Mouse (Mus musculus): ENCODE measurements around the gene G430095P16Rik.

Gene G430095P16Rik

DNA sequence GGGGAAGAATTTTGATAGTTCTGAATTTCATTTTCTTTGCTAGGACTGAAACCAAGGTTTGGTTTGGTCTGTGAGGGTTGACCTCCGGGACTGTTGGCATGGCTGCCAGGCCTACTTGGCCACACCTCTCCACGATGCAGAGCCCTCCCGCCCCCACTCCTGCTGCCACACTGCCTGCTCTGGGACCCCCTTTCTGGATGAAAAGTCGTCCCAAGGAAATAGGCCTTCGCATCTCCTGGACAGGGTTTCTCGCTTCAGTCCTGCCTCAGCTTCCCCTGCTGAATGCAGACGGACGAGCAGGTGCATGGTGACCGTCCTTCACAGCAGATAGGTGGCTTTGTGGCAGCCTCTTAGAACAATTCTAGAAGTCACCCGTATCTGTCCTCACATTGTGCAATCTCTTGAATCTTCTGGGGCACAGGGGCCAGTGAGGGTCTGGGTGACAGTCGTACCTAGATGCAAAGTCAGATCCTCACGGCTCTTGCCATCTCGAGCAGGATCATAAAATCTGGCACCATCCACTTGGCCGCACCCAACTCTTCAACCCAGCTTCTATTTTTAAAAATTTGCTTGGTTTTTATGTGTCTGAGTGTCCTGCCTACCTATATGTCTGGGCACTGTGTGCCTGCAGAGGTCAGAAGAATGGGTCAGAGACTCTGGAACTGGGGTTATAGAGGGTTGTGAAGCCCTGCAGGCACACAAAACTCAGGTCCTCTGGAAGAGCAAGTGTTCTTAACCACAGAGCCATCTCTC, 45.7 kb downstream of the G430095P16Rik start:
- no peak for DNase-seq (ENCODE audit: low read depth in 1 of 2, low spot score in 2 of 2)

DNA sequence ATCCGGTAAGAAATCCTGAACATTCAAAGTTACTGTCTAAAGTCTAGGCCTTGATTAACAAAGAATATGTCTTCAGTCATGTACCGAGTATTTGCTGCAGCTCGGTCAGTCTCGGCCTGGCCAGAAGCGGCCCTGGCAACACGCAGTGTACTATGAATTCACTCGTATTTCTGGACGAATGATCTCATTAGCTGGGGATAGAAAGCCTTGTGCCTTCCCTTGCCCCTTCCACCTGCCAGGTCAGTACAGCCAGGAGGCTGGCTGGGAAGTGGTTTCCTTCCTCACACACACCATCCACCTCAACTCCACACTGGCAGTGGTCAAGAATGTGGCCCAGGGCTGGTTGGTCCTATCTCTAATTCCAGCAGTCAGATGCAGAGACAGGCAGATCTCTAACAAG, 46.5 kb downstream of the G430095P16Rik start:
- DNase-seq (ENCODE audit: low read depth in 1 of 2, low spot score in 2 of 2) = no peak

GRCm38 (mm10) chr8:84770100-84770953, 47.5 kb downstream of the G430095P16Rik start:
- no peak for DNase-seq (ENCODE audit: low read depth in 1 of 2, low spot score in 2 of 2)

DNA sequence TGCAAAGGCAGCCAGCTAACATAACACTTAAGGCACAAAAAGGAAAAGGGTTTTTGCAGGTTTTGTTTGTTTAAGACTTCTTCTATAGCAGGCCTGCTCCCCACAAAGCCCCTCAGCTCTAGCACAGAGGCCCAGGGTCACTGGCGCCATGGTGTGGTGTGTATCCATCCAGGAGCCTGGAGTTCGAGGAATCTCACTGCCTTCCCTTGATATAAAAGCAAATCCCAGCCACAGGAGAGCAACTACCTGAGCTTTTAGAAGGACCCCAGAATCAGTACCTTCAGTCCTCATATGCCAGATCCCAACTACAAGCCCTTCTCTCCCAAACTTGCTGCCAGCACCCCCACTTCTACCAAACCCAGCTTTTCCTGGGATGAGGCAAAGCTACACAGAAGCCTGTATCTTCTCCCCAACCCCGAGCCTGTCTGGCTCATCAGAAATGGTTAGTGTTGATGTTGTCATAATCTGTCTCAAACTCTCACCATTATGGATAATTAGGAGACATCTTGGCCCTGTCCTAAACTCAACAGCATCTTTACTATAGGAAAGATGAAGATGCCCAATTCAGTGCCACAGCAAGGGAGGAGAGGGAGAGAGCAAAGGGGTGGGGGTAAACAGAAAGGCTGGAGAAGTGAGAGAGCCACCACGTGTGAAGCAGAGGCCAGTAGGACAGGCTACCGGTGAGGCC, 48.3 kb downstream of the G430095P16Rik start:
- DNase-seq (ENCODE audit: low read depth in 1 of 2, low spot score in 2 of 2) = no peak

DNA sequence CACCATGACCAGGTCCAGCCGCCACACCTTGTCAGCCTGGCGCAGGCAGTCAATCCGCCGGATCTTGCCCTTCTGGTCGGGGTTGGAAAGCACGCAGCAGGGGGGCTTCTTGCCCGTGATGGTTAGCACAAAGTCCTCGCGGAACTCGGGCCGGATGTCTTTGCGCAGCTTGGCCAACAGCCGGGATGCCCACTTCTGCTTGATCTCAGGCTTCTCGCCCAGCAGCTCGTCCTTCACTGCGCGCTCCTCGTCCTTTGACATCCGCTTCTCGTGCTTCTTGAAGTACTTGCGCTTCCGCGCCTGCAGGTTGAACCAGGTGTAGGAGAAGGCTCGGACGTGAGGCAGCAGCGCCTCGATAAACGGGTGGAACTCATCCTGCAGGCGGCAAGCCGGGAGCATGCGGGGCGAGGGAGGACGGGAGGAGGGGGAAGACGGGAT, 49.2 kb downstream of the G430095P16Rik start:
- DNase-seq (ENCODE audit: low read depth in 1 of 2, low spot score in 2 of 2) = no peak

- no peak for DNase-seq (ENCODE audit: low read depth in 1 of 2, low spot score in 2 of 2)
Observed at GRCm38 (mm10) chr8:84772628-84773027, 49.8 kb downstream of the G430095P16Rik start.

DNA sequence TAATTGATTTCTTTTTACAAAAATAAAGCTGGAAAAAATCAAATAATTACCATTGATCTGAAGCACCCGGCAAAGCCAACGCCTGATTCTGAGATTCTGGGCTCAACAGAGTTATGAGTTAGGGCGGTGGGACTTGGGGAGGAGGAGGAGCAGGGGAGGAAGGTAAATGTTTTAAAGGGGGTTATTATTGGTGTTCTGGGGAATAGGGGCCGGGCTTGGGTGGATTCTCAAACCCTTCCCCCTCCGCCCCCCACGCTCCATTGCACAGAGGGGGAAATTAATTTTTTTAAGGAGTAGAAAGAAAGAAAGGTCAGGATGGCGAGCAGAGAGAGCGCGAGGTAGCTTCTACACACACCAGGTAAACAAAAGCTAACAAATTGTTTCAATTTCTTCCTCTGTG, 50.5 kb downstream of the G430095P16Rik start:
- DNase-seq (ENCODE audit: low read depth in 1 of 2, low spot score in 2 of 2) = no peak

DNA sequence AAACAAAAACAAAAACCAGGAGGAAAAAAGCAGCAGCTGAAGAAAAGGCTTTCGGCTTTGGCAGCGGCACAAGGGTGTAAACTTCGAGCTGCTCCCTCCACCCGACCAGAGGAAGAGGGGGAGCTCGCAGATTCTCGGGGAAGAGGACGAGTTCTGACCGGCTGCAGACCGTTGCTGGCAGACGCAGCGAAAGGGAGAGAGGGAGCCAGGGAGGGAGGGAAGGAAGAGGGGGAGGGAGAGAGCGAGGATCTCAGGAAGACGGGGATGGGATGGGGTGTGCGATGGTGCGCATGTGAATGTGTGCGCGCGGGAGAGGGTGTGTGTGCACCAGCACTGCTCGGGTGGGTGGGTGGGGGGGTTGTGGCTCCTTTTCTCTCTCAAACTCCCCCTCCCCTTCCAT, 51.0 kb downstream of the G430095P16Rik start:
- DNase-seq (ENCODE audit: low read depth in 1 of 2, low spot score in 2 of 2) = no peak

GRCm38 (mm10) chr8:84774473-84774911, 51.7 kb downstream of the G430095P16Rik start:
- no peak for DNase-seq (ENCODE audit: low read depth in 1 of 2, low spot score in 2 of 2)

DNA sequence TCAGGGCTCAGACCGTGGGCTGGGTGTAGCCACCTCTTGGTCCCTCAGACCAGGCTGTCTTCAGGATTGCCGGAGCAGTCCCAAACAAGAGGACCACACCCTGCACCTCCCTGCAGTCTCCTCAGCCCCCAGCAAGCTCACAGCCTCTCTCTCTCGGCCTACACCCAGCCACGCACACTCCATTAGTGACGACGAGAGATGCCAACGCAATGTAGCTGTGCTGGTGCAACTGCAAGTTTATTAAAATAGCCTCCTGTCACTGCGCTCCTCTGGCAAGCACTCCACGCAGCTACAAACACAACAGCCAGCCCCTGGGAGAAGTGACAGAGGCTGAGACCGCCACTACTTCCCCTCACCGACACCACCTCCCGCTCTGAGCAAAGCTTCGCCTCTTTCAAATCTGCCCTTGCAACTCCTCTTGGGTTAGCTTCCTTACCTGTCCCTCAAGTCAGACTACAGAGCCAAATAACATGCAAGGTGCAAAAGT, 52.3 kb downstream of the G430095P16Rik start:
- DNase-seq (ENCODE audit: low read depth in 1 of 2, low spot score in 2 of 2) = no peak

- no peak for DNase-seq (ENCODE audit: low read depth in 1 of 2, low spot score in 2 of 2)
Observed at GRCm38 (mm10) chr8:84775621-84776113, 52.9 kb downstream of the G430095P16Rik start.

Data from monocyte, adult 2 months (primary cell).